Mouse (Mus musculus) activated CD4-positive, CD25-positive, alpha-beta regulatory T cell, adult 9 weeks (primary cell): ENCODE results near the gene Banf1. TPM values are rescaled to one million over a fixed set of nuclear protein-coding genes. Genes with fewer than 3 reads are reported as not detected.

Source experiments
- polyA plus RNA-seq: library from polyadenylated mRNA; unstranded; fragments of 100-300 nt; shearing (Covaris generic); gene quantifications from one replicate; pipeline ENCODE4 v1.2.1, GENCODE M21; 2017

The Banf1 gene
- 305 TPM for polyA plus RNA-seq

DNA sequence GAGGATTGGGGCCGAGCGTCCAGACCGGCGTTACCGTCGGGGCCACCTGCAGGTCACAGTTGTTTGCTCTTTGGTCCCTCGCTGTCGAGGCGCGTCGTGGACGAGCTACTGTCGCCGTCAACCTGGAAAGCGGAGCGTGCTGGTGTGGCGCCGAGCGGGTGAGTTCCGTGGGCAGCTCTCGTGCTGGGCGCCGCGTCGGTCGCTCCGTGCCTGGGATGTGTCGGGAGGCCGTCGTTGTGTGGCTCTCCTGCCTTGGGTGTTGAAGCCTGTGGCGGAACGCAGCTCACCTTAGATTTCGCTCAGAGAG lies at the start of gene Banf1:
Banf1 (minus strand) TSS at position 116 of the 307 bp plus-strand sequence.

DNA sequence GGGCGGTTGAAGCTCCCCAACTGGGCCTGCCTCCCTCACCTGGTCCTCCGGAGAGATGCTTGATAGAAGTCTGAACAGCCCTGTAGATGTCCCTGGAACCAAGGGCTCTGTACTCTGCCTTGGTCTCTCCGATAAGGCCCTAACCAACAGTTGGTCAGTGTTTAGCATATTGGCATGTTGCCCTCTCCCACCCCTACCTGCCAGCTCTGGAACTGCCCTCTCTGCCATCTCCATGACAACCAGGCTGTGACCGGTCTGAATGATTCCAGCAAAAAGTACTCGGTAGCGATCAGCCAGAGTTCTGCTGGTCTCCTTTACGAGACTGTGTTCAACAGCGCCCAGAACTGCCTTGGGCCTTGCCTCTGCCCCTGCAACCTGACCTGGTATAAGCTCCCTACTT lies 35.3 kb upstream of the Banf1 start, which contains the start of gene Tsga10ip:
Tsga10ip (minus strand) TSS at position 234 of the 400 bp plus-strand sequence.

DNA sequence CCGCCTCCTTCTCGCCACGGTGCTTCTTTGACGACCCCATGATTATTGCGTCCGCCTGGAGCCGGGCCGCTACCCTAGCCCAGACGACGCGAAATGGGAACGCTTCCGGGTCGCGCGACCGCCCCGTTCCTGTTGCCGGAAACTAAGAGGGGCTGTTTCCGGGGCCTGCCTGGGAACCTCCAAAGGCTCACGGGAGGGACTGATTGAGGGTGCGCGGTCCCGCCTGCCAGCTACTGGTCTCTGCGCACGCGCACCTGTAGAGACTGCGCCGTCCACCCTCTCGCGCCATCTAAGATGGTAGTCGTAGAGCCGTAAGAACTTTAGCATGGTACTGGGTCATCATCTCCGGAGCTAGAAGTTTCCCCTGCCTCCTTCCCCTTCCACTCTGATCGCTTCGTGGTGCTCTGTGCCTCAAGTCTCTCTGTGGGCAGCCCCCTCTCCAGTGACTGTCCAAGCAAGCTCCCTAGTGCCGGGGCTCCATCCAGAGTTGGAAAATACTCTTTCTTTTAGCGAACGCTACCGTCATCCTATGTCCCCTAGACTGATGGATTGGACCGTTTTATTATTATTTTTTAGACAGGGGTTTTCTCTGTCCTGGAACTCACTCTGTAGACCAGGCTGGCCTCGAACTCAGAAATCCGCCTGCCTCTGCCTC lies 21.7 kb upstream of the Banf1 start, which contains the start of gene Sart1:
Sart1 (minus strand) TSS at position 116 of the 655 bp plus-strand sequence.

DNA sequence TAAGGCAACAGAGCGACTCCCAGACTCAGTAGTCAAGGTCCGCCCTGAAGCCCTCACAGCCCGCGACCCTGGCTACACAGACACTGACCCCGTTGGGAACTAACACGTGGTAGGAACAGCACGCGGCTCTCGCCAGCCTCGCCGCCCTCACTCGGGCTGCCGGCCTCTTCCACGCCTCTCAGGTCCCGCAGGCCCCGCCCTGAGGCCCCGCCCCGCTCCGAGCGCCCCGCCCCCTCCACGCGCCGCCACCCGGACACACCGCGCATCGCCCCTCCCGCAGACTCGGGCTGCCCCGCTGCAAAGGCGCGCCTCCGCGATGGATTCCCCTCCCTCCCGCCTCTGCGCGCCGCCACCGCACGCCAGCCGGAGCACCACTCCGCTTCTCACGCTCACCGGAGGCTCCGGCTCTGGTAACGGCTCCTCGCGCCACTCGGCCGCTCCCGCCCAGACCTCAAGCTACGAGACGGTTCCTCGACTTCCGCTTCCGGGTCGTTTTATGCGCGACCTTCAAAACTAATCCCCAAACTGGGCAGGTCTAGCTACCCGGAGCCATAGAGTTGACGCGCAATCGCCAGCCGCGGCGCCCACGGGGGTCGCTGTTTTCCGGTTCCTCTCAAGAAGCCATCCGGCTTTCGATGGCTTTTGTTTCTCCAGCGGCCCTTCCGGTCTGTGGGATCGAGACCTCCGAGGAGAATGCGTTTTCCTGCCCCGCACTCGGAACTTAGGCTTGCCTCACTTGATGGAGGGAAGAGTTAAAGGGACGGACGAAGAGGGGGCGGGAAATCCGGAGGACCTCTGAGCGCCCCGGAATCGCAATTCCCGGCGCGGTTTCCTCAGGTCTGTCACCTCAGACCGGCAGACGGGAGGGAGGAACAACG lies 554 bp downstream of the Banf1 start, which contains the start of gene Eif1ad:
Eif1ad (plus strand) TSS at position 567 of the 878 bp plus-strand sequence.

DNA sequence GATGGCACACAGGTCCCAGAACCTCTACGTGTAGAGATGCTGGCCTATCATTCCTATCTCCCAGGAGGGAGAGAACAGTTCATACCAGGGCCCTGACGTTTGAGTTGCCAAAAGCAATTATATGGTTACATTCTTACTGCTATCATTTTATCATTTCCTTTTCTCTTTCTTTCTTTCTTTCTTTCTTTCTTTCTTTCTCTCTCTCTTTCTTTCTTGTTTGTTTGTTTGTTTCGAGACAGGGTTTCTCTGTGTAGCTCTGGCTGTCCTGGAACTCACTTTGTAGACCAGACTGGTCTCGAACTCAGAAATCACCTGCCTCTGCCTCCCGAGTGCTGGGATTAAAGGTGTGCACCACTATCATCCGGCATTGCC lies 17.5 kb downstream of the Banf1 start, which contains the start of gene Cst6:
Cst6 (minus strand) TSS at position 73 of the 372 bp plus-strand sequence.

DNA sequence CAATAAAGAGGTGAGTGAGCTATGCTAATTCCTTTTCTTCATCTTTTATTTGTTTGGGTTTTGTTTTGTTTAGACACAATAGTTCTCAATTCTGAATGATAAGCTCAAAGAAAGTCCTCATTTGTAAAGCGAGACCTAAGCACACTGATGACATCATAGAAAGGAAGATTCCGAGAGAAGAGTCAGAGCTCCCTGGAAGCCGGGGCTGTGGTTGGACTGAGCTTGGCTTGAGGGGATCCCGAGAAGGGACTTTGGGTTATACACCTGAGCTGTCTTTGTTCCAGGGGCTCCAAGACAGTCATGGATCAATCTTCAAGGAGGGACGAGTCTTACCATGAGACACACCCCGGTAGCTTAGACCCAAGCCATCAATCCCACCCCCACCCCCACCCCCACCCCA lies 31.5 kb downstream of the Banf1 start, which contains the start of gene Catsper1:
Catsper1 (plus strand) TSS at position 301 of the 400 bp plus-strand sequence.

Other genes with a start within 250 kb of the Banf1 start
- gene Klc2, start 248.6 kb downstream of the Banf1 start, polyA plus RNA-seq, result 3.3 TPM
- gene Pacs1, start 94.0 kb downstream of the Banf1 start, polyA plus RNA-seq, result 16.5 TPM
- 415 TPM for gene Sf3b2, start 71.7 kb downstream of the Banf1 start, polyA plus RNA-seq
- gene Gal3st3, start 68.8 kb downstream of the Banf1 start, polyA plus RNA-seq, result not detected
- not detected for gene Catsper1, start 31.4 kb downstream of the Banf1 start, polyA plus RNA-seq
- gene Cst6, start 17.6 kb downstream of the Banf1 start, polyA plus RNA-seq, result 2.0 TPM
- gene Eif1ad, start 427 bp downstream of the Banf1 start, polyA plus RNA-seq, result 58.1 TPM
- 35.0 TPM for gene Sart1, start 21.5 kb upstream of the Banf1 start, polyA plus RNA-seq
- gene Tsga10ip, start 35.4 kb upstream of the Banf1 start, polyA plus RNA-seq, result 0.60 TPM
- 75.7 TPM for gene Drap1, start 57.8 kb upstream of the Banf1 start, polyA plus RNA-seq
- 19.2 TPM for gene AI837181, start 58.0 kb upstream of the Banf1 start, polyA plus RNA-seq
- not detected for gene Fosl1, start 80.4 kb upstream of the Banf1 start, polyA plus RNA-seq
- gene Ccdc85b, start 90.7 kb upstream of the Banf1 start, polyA plus RNA-seq, result 5.3 TPM
- gene Fibp, start 93.4 kb upstream of the Banf1 start, polyA plus RNA-seq, result 148 TPM
- 81.4 TPM for gene Ctsw, start 101.3 kb upstream of the Banf1 start, polyA plus RNA-seq
- gene Efemp2, start 106.8 kb upstream of the Banf1 start, polyA plus RNA-seq, result 2.5 TPM
- 81.3 TPM for gene Mus81, start 121.2 kb upstream of the Banf1 start, polyA plus RNA-seq
- 4,076 TPM for gene Cfl1, start 123.3 kb upstream of the Banf1 start, polyA plus RNA-seq
- gene 1700020D05Rik, start 136.6 kb upstream of the Banf1 start, polyA plus RNA-seq, result 0.45 TPM
- 20.1 TPM for gene Snx32, start 143.4 kb upstream of the Banf1 start, polyA plus RNA-seq
- gene Ovol1, start 193.5 kb upstream of the Banf1 start, polyA plus RNA-seq, result not detected
- gene Ap5b1, start 200.9 kb upstream of the Banf1 start, polyA plus RNA-seq, result 21.4 TPM
- gene Rnaseh2c, start 234.7 kb upstream of the Banf1 start, polyA plus RNA-seq, result 145 TPM
- 51.5 TPM for gene Kat5, start 243.1 kb upstream of the Banf1 start, polyA plus RNA-seq